Mouse (Mus musculus): Measurements from ENCODE around the gene Kif18b. TPM values are rescaled to one million over a fixed set of nuclear protein-coding genes. Genes with fewer than 3 reads are reported as not detected.

The Kif18b gene
- polyA plus RNA-seq, 1 experiment from 2014 or later = 0.36 TPM

- no peaks in the 10 kb centered on the region for H3K4me1 ChIP-seq (ENCODE audit: insufficient read depth, low read depth, low read length)
- H3K4me3 ChIP-seq (ENCODE audit: low read depth, low read length) = no peak overlapping the region
- peaks cover 33% of the 10 kb centered on the region for H3K36me3 ChIP-seq (ENCODE audit: insufficient read depth, low read length)
- no peak for ATAC-seq
- no peak overlapping the region for H3K27ac ChIP-seq (ENCODE audit: low read length)
- WGBS = 75% methylated on average over 6 of the region's 6 CpGs
- H3K27me3 ChIP-seq (replicated peaks; ENCODE audit: insufficient read depth, low read length) = no peaks in the 10 kb centered on the region
- no peak for DNase-seq (ENCODE audit: low spot score)
- H3K9ac ChIP-seq (replicated peaks; ENCODE audit: low read depth) = no peak overlapping the region
- H3K4me2 ChIP-seq (replicated peaks; ENCODE audit: low read depth, low read length) = no peak overlapping the region
- H3K9me3 ChIP-seq (ENCODE audit: low read length) = no peaks in the 10 kb centered on the region
- TF ChIP-seq EP300 (IDR thresholded peaks at IDR 0.05) = no peak
- TF ChIP-seq CTCF (IDR thresholded peaks at IDR 0.05) = no peak
Observed at GRCm38 (mm10) chr11:102855941-102856340, 69.0 kb downstream of the Kif18b start.

Other genes with a start within 250 kb of the Kif18b start
- 20.4 and 22.8 TPM in 2 replicates for gene Ccdc43, start 227.3 kb downstream of the Kif18b start, polyA plus RNA-seq (2015; fragmentation: Nextera tagmentation; extraction: Ambion mirVana)
- gene Adam11, start 163.7 kb downstream of the Kif18b start, polyA plus RNA-seq (2015; fragmentation: Nextera tagmentation; extraction: Ambion mirVana) = 0.78 and 1.8 TPM in 2 replicates
- gene Gjc1, start 105.4 kb downstream of the Kif18b start, polyA plus RNA-seq (2015; fragmentation: Nextera tagmentation; extraction: Ambion mirVana) = 35.9 and 37.0 TPM in 2 replicates
- gene Higd1b, start 89.3 kb downstream of the Kif18b start, polyA plus RNA-seq (2015; fragmentation: Nextera tagmentation; extraction: Ambion mirVana) = 111 and 138 TPM in 2 replicates
- 67.1 and 72.9 TPM in 2 replicates for gene Eftud2, start 44.1 kb downstream of the Kif18b start, polyA plus RNA-seq (2015; fragmentation: Nextera tagmentation; extraction: Ambion mirVana)
- gene Ccdc103, start 43.9 kb downstream of the Kif18b start, polyA plus RNA-seq (2015; fragmentation: Nextera tagmentation; extraction: Ambion mirVana) = 3.9 and 4.4 TPM in 2 replicates
- gene Fam187a, start 40.0 kb downstream of the Kif18b start, polyA plus RNA-seq (2015; fragmentation: Nextera tagmentation; extraction: Ambion mirVana) = not detected in 2 replicates
- gene Gfap, start 24.2 kb downstream of the Kif18b start, polyA plus RNA-seq (2015; fragmentation: Nextera tagmentation; extraction: Ambion mirVana) = 0.05 and 0.12 TPM in 2 replicates
- gene C1ql1, start 21.6 kb upstream of the Kif18b start, polyA plus RNA-seq (2015; fragmentation: Nextera tagmentation; extraction: Ambion mirVana) = 0.30 and 0.31 TPM in 2 replicates
- gene Nmt1, start 103.1 kb upstream of the Kif18b start, polyA plus RNA-seq (2015; fragmentation: Nextera tagmentation; extraction: Ambion mirVana) = 50.5 and 52.1 TPM in 2 replicates
- 43.5 and 51.1 TPM in 2 replicates for gene Dcakd, start 103.2 kb upstream of the Kif18b start, polyA plus RNA-seq (2015; fragmentation: Nextera tagmentation; extraction: Ambion mirVana)
- 3.7 and 3.8 TPM in 2 replicates for gene Plcd3, start 176.5 kb upstream of the Kif18b start, polyA plus RNA-seq (2015; fragmentation: Nextera tagmentation; extraction: Ambion mirVana)
- 28.8 and 34.5 TPM in 2 replicates for gene Acbd4, start 176.6 kb upstream of the Kif18b start, polyA plus RNA-seq (2015; fragmentation: Nextera tagmentation; extraction: Ambion mirVana)
- gene Hexim1, start 191.1 kb upstream of the Kif18b start, polyA plus RNA-seq (2015; fragmentation: Nextera tagmentation; extraction: Ambion mirVana) = 6.5 TPM in 2 replicates
- gene Hexim2, start 207.3 kb upstream of the Kif18b start, polyA plus RNA-seq (2015; fragmentation: Nextera tagmentation; extraction: Ambion mirVana) = 6.2 and 7.1 TPM in 2 replicates
- 4.1 and 4.9 TPM in 2 replicates for gene Fmnl1, start 246.0 kb upstream of the Kif18b start, polyA plus RNA-seq (2015; fragmentation: Nextera tagmentation; extraction: Ambion mirVana)

All from lung, postnatal 0 days (tissue).